Mouse (Mus musculus) splenic B cell, adult 2 months (primary cell): Measurements from ENCODE around the gene Fam19a5.

Experiments used
- DNase-seq: peaks from one replicate; pipeline ENCODE4 v3.0.0-alpha.2; 2011; ENCODE audit warnings: low read depth, low spot score
- H3K27me3 ChIP-seq: 2 replicates; pipeline ENCODE4 v1.6.1; 2012; ENCODE audit warnings: mild to moderate bottlenecking, low read length, moderate library complexity, mixed read lengths; ENCODE audit not compliant: control insufficient read depth, poor library complexity, insufficient read depth, severe bottlenecking
- H3K36me3 ChIP-seq: 2 replicates; pipeline ENCODE4 v1.6.1; 2012; ENCODE audit warnings: mild to moderate bottlenecking, low read length, moderate library complexity, mixed read lengths; ENCODE audit not compliant: control insufficient read depth, poor library complexity, insufficient read depth, severe bottlenecking

The Fam19a5 gene

DNA sequence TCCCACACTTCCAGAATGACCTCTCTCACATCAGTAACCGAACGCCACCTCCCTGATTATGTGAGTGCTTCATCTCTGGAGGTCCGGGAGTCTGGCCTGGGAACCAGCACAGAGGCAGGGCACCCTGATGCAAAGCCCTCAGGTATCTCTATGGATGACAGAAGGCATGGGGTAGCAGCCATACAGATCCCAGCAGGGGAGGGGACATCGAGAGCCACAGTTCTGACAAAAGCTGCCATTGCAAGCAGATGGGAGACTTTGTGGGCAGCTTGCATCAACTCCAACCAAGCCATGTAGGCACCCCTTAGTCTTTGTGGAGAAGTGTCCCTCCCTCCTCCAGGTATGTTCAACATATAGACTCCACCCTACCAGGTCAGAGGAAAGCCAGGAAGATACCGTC, 20.2 kb downstream of the Fam19a5 start:
- no peak for DNase-seq
- no peaks in the 10 kb centered on the region for H3K36me3 ChIP-seq

GRCm38 (mm10) chr15:87566040-87566929, 22.2 kb downstream of the Fam19a5 start:
- DNase-seq = no peak
- Histone ChIP-seq H3K36me3 (no peaks in the 10 kb centered on the region), H3K27me3 (no peaks in the 10 kb centered on the region)

More for the DNA sequence above, 20.2 kb downstream of the Fam19a5 start:
- H3K27me3 ChIP-seq = no peaks in the 10 kb centered on the region

GRCm38 (mm10) chr15:87570182-87570581, 26.1 kb downstream of the Fam19a5 start:
- Histone ChIP-seq H3K36me3 (no peaks in the 10 kb centered on the region), H3K27me3 (no peaks in the 10 kb centered on the region)
- DNase-seq = no peak

GRCm38 (mm10) chr15:87579861-87580260, 35.8 kb downstream of the Fam19a5 start:
- Histone ChIP-seq H3K27me3 (no peaks in the 10 kb centered on the region), H3K36me3 (no peaks in the 10 kb centered on the region)
- DNase-seq = no peak

- Histone ChIP-seq H3K27me3 (no peaks in the 10 kb centered on the region), H3K36me3 (no peaks in the 10 kb centered on the region)
- DNase-seq = no peak
Measured at GRCm38 (mm10) chr15:87583921-87584621, 40.0 kb downstream of the Fam19a5 start.

GRCm38 (mm10) chr15:87590975-87591374, 46.9 kb downstream of the Fam19a5 start:
- DNase-seq = no peak
- Histone ChIP-seq H3K27me3 (no peaks in the 10 kb centered on the region), H3K36me3 (no peaks in the 10 kb centered on the region)

GRCm38 (mm10) chr15:87596731-87597130, 52.6 kb downstream of the Fam19a5 start:
- no peaks in the 10 kb centered on the region for H3K27me3 ChIP-seq
- DNase-seq = no peak
- H3K36me3 ChIP-seq = no peaks in the 10 kb centered on the region

DNA sequence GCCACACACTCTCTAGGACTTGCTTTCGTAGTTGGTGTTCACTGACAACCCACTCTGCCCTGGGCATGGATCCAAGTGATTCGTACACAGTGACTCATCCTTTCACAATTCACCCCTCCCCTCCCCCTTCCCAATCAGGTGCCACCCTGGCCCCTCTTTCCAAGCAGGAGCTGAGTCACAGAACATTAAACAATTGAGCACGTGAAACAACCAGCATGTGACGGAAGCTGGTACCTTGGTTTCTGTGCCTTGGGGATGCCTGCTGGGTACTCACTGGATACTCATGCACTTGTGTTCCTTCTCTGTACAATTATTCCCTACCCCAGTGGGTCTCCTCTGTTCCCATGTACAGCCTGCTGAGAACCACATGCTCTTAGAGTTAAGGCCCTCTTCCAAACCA, 53.0 kb downstream of the Fam19a5 start:
- Histone ChIP-seq H3K36me3 (no peaks in the 10 kb centered on the region), H3K27me3 (no peaks in the 10 kb centered on the region)
- no peak for DNase-seq

DNA sequence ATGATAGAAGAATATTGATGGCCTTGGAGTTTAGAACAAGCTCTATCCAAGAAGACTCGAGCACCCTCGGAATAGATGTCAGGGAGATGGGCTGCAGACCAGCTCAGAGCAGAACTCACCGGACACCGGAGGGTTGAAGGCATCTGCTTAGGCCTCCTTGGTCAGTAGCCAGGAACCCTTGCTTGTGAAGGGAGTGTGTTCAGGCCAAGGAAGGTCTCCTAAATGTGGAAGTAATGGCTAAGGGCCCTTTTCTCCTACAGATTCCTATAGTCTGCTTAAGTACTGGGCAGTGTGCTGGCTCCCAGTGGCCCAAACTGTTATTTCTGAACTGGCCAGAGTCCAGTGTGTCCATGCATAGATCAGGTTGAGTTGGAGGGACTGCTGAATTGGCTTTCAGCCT, 53.7 kb downstream of the Fam19a5 start:
- Histone ChIP-seq H3K27me3 (no peaks in the 10 kb centered on the region), H3K36me3 (no peaks in the 10 kb centered on the region)
- DNase-seq = no peak

GRCm38 (mm10) chr15:87598636-87599035, 54.5 kb downstream of the Fam19a5 start:
- no peak for DNase-seq
- Histone ChIP-seq H3K36me3 (no peaks in the 10 kb centered on the region), H3K27me3 (no peaks in the 10 kb centered on the region)

- DNase-seq = no peak
- Histone ChIP-seq H3K36me3 (no peaks in the 10 kb centered on the region), H3K27me3 (no peaks in the 10 kb centered on the region)
Measured at GRCm38 (mm10) chr15:87603316-87603715, 59.2 kb downstream of the Fam19a5 start.

DNA sequence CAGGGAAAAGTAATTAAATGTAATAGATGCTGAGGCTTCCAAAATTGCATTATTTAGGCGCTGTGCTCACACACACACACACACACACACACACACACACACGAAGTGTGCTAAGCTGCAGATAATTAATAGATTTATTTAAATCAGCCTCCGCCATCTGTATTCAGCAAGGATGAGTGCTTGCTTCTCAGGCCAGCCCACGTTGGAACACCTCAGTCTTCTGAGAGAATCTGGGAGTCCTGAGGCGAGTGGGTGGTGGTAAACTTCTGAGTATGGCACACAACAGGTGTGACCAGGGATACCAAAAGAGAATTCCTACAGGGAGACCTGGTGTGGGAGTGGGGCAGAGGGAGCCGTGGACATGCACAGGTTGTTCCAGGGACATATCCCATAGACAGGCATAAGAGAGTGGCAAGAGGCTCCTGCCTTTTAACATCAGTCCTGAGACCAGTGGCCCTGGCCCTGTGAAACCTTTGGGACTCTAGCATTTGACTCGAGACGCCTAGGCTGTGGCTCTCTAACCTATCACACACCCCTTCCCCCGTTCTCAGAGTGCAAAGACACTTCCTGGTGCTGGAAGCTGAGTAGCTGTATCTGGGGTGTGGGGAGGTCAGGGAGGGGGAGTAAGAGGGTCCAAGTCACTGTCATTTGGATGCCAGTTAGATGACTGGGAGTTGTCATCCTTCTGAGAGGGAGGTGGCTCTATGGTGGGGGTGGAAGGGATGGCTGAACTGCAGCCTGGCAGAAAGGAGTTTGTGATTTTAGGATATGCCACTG, 61.6 kb downstream of the Fam19a5 start:
- Histone ChIP-seq H3K36me3 (no peaks in the 10 kb centered on the region), H3K27me3 (no peaks in the 10 kb centered on the region)
- no peak for DNase-seq

GRCm38 (mm10) chr15:87606702-87607101, 62.6 kb downstream of the Fam19a5 start:
- Histone ChIP-seq H3K27me3 (no peaks in the 10 kb centered on the region), H3K36me3 (no peaks in the 10 kb centered on the region)
- no peak for DNase-seq

DNA sequence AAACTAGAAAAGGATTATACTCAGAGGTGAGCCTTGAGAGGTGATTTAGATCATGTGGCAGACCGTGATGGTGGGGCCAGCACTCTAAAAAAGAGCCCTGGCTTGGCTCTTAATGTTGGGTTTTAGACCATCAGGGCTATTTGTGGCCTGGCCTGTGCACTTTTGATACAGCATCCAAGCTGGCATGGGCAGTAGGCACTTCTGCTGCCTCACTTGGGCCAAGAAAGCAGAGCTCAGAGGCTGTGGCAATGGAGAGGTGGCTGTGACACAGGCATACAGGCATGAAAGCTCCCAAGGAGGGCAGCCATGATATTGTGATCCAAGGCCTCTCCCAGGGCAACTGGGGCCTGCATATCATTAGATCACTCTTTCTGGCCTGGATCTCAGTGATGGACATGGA, 65.1 kb downstream of the Fam19a5 start:
- Histone ChIP-seq H3K36me3 (no peaks in the 10 kb centered on the region), H3K27me3 (no peaks in the 10 kb centered on the region)
- DNase-seq = no peak
